Mouse (Mus musculus) CH12.LX (cell line): ENCODE data around the gene Cacna2d4.

Source experiments
- CHD2 ChIP-seq: IDR thresholded peaks from 2 replicates; pipeline ENCODE4 v1.6.1; 2011; ENCODE audit warnings: low read length, improper control_type of control experiment
- CTCF ChIP-seq, 2 experiments: IDR thresholded peaks in 1 of 2; conservative IDR thresholded peaks in 1 of 2; 2 replicates each; pipeline ENCODE4 v1.5.1; 2011 to 2012; ENCODE audit warnings: low read depth in 2 of 2, low read length in 2 of 2, improper control_type of control experiment in 1 of 2, inconsistent platforms in 1 of 2, mild to moderate bottlenecking in 1 of 2, moderate library complexity in 1 of 2
- GABPA ChIP-seq: IDR thresholded peaks from 2 replicates; pipeline ENCODE4 v1.6.1; 2012; ENCODE audit warnings: low read depth, low read length, improper control_type of control experiment, inconsistent platforms; ENCODE audit not compliant: insufficient replicate concordance
- JUND ChIP-seq: conservative IDR thresholded peaks from 2 replicates; pipeline ENCODE4 v1.6.1; 2011; ENCODE audit warnings: low read depth, low read length, improper control_type of control experiment
- MAX ChIP-seq: IDR thresholded peaks from 2 replicates; pipeline ENCODE4 v1.6.1; 2011; ENCODE audit warnings: low read length, improper control_type of control experiment
- MEF2A ChIP-seq: IDR thresholded peaks from 2 replicates; pipeline ENCODE4 v1.6.1; 2014; ENCODE audit warnings: low read depth, mild to moderate bottlenecking, inconsistent platforms, low read length, improper control_type of control experiment, borderline replicate concordance
- POLR2A ChIP-seq: IDR thresholded peaks from 2 replicates; pipeline ENCODE4 v1.6.1; 2011; ENCODE audit warnings: low read depth, mild to moderate bottlenecking, improper control_type of control experiment, low read length
- POLR2AphosphoS2 ChIP-seq: IDR thresholded peaks from 2 replicates; pipeline ENCODE4 v1.6.1; 2011; ENCODE audit warnings: low read depth, low read length, improper control_type of control experiment
- TBP ChIP-seq: conservative IDR thresholded peaks from 2 replicates; pipeline ENCODE4 v1.6.1; 2011; ENCODE audit warnings: low read depth, low read length, improper control_type of control experiment
- USF1 ChIP-seq: IDR thresholded peaks from 2 replicates; pipeline ENCODE4 v1.6.1; 2014; ENCODE audit warnings: low read depth, mild to moderate bottlenecking, inconsistent platforms, low read length, improper control_type of control experiment

- TF ChIP-seq POLR2A (no peak), CTCF (conservative IDR thresholded peaks at IDR 0.05 in 1 of 2, IDR thresholded peaks at IDR 0.05 in 1 of 2; ENCODE audit: low read depth in 2 of 2, low read length in 2 of 2) (no peak), MAX (no peak), TBP (no peak), GABPA (no peak), CHD2 (no peak), USF1 (no peak), MEF2A (no peak), JUND (no peak), POLR2AphosphoS2 (no peak)
Observed at GRCm38 (mm10) chr6:119200362-119200761, 36.0 kb upstream of the Cacna2d4 start.
